Mouse (Mus musculus) left cerebral cortex, postnatal 36 days (tissue): ENCODE data around the gene March9. TPM values are rescaled to one million over a fixed set of nuclear protein-coding genes. Genes with fewer than 3 reads are reported as not detected.
"Not testable (repeated sequence)": the region's sequence is repeated elsewhere in the genome, so short reads cannot be mapped to it uniquely, and the experiment has no call there.

Source experiments
- DNase-seq, 2 experiments: peaks; one replicate each; pipeline ENCODE4 v3.0.0; 2021 to 2022; ENCODE audit warnings: low spot score in 2 of 2, mixed read lengths in 1 of 2
- intact Hi-C: fragments of 180-260 bp; cut with DNase I; formaldehyde crosslinking; loops from one replicate; pipeline ENCODE4 v1.15.1; 2025
- total RNA-seq, 2 experiments: library from RNA; stranded (reverse); gene quantifications; 2 replicates each; pipeline ENCODE4 v1.2.3; 2021

March9 gene
- total RNA-seq, 2 experiments from 2014 or later: 21.5 to 24.9 TPM

DNA sequence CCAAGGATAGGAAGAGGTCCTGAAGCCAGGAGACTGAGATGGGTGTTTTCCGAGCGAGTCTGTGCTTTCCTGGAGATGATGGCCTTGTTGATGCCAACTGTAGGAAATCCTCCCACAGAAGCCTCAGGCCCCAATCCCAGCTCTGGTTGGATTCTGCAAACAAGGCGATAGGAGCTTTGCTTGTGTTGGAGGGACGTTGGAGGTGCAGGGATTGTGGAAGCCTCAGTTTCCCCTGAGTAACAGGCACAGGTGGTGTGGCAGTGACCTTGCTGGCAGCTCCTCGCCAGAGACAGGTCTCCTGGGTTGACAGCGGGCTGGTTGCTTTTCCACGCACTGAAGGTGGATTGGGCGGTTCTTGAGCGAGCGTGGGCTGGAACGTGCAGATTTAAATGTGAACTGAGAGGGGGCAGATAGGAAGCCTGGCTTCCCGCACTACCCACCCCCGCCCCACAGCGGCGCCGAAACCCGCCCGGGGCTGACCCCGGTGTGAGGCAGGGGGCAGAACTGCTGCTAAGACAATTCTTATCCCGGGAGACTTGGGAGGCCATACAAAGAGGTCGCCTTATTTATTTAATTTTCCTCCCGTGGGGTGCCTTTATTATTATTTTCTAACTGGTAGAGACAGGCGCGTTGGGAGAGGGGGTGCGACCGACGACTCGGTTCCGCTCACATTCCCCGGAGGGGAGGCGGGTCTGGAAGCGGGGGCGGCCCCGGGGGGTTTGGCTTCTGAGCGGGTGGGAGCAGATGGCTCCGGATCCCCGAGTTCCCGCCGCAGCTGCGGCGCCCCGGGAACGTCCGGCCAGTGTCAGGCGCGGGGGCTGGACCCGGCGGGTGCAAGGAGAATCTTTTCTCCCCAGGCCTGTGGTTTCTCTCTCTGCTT is 21.2 kb upstream of the March9 start:
- intact Hi-C loops: no loop called here
- DNase-seq: peak; percentile 70 to 80

DNA sequence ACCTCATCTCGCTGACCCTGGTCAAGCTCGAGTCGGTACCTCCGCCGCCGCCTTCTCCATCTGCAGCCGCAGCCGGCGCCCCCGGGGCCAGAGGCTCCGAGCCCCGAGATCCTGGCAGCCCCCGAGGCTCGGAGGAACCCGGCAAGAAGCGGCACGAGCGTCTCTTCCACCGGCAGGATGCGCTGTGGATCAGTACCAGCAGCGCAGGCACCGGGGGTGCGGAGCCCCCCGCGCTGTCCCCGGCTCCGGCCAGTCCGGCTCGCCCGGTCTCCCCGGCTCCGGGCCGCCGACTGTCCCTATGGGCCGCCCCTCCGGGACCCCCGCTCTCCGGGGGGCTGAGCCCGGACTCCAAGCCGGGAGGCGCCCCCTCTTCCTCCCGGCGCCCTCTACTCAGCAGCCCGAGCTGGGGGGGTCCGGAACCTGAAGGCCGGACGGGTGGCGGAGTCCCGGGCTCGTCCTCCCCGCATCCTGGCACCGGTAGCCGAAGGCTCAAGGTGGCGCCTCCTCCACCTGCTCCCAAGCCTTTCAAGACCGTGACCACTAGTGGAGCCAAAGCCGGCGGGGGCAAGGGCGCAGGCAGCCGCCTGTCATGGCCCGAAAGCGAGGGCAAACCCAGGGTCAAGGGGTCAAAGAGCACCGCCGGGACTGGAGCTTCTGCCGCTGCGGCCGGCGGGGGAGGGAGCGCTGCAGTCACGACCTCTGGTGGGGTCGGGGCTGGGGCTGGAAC is 19.8 kb upstream of the March9 start:
- DNase-seq: peak in 1 of 2 experiments; percentile 46
- intact Hi-C loops: loop anchor here (5.0 kb wide), 1 partner anchor 87 kb away; the partner anchor contains the start of gene B4galnt1

DNA sequence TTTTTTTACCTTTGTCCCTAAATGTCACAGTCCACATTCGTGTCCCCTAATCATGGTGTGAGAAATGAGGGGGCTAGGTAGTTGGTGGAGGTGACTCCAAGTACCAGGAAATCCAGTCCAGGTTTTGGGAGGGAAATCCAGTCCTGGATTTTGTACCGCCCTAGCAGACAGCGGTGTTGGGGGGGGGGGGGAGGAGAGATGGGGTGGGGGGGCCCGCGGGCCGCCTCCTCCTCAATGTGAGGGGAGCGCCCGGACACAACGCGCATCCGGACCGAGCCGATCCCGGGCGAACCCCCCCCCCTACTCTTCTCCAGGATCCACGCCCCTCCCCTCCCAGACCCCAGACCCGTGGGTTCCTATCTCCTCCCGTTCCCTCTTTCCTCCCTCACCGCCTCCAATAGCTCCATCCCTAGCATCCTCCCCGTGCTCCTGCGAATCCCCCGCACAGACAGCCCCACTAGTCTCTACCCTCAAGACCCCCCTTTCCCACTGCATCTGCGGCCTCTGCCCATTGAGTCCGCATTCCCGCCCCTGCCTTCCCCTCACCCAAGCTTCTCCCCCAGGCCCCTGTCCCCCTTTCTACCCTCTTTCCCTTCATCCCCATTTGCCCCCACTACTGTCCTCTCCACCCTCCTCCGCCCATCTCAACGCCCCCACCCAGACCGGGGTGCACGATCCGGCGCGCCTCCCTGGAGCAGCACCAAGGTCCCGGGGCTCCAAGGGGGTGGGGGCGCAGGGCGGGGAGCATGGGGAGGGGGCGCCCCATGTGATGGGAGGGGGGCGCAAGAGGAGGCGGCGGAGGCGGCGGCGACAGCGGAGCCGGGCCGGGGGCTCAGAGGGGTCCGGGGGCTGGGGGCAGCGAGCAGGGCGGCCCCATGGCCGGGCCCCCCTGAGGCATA is 18.9 kb upstream of the March9 start:
- intact Hi-C loops: loop anchor here (5.0 kb wide), 1 partner anchor 88 kb away; the partner anchor contains the start of gene B4galnt1
- peak; percentile 71 to 81 for DNase-seq

DNA sequence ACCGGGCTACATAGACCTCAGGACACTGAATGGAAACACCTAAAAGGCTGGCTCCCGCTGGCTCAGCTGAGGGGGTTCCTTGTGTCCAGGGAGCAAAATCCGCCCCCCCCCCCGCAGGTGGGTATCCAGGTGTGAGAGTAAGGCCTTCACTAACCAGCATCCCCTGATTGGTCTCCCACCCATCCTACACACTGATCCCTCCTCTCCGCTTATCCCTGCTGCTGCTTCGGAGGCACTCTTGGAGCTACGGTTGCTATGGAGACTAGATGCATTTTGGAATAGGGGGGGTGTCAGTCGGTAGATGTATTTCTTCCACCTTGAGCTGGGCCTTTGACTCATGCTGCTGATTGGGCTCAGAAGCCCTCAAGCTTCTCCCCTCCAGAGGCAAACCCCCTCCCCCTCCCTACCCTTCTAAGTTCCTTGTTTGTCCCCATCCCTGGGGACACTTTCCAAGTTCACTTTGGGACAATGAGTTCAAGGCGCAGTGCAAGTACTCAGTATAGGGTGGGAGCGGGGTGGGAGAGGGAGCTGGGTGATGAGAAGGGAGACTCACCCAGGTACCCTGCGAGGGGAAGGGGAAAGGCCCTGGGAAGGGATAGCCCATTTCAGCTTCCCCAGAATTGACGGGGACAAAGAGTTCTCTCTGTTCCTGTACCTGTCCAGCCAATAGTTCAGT is 18.2 kb upstream of the March9 start:
- DNase-seq: peak; percentile 65 to 69
- intact Hi-C loops: loop anchor here (5.0 kb wide), 1 partner anchor 89 kb away; the partner anchor contains the start of gene B4galnt1

DNA sequence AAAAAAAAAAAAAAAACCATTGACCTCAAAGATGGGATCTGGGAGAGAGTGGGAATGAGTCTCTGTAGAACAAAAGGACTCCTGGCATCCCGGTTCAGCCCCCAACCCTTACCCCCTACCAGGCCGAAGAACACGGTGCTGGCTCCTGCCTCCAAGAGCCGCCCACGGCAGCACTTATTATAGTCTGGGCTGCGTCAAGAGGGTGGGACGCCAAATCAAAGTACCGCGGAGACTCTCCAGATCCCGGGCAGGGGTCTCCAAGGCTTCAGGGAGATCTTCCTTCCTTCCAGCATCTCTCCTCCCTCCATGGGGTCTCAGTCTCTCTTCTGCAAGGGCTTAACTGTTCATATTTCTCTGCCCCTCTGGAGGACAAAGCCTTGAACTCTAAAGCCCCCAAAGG is 17.5 kb upstream of the March9 start:
- peak in 1 of 2 experiments; percentile 48 for DNase-seq

DNA sequence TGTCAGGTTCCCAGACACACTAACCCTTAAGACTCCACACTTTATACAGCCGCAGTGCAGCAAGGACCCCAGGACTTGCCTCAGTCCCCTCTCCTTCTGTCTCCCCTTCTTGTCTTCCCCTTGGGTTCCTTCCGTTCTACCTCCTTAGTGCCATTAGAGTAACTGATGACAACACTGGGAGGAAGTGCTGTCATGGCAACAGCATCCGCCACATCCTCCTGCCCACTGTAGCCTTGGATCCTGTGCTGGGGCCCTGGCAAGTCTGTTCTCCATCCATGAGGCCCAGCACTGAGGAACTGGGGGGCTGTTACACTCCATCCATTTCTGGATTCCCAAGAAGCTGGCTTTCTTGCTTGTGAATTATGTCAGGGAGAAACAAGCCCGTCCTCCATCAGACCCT is 16.1 kb upstream of the March9 start:
- intact Hi-C loops: loop anchor here (5.0 kb wide), 1 partner anchor 91 kb away; the partner anchor contains the start of gene B4galnt1
- DNase-seq: peak in 1 of 2 experiments; percentile 40

More for the DNA sequence above, 17.5 kb upstream of the March9 start:
- intact Hi-C loops: loop anchor here (5.0 kb wide), 1 partner anchor 90 kb away; the partner anchor contains the start of gene B4galnt1

DNA sequence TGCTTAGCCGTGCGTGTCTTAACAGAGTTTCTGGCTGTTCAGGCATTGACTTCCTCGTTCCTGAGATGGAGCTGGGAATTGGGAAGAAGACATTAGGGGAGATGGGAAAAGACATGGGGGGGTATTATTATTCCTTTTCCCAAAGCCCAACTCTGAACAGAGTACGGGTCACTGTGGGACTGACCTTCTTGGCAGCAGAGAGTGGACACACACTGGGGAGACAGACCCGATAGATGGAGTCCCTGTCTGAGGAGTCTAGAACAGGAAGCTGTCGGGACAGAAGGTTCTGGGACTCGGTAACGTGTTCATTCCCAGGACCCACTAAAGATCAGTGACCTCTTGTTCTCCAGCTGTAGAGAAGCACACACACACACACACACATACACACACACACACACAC is 15.7 kb upstream of the March9 start:
- DNase-seq: no peak
- intact Hi-C loops: loop anchor here (5.0 kb wide), 1 partner anchor 92 kb away; the partner anchor contains the start of gene B4galnt1

DNA sequence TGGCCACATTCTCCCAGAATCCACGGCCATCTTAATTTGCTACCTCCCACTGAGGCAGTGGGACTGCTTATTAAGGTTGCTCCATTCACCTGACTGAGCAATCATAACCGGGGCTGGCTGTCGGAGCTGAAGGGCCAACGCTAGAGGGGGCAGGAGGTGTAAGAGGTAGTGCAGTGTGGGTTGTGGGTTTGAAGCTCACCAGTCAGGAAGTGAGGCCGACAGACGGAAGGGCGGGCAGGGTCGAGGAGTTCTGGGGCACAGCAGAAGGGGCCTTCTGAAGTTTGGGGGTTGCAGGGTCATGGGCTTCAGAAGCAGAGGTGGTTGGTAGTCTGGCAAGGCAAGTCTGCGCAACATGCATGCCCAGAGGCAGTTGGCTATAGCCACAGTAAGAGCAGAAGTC is 15.1 kb upstream of the March9 start, which contains the start of gene Agap2:
TSS of gene Agap2 (plus strand) at position 205 of the 400 bp plus-strand sequence.
- no peak for DNase-seq
- intact Hi-C loops: loop anchor here (5.0 kb wide), 1 partner anchor 92 kb away; the partner anchor contains the start of gene B4galnt1

DNA sequence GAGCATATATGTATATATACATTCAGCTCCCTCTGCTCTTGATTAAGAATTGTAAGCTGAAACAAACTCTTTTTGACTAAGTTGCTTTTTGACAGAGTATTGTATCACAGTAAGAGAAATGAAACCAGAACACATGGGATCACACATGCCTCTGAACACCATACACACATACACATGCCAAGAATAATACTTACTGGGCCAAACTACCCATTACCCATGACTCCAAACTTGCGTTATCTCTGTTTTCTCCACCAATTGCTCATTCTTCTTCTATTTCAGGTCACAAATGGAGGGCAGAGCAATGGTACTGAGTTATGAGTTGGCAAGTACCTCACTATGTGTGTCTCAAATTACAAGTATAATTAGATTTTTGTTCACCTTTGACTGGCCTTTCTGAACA is 14.0 kb upstream of the March9 start:
- DNase-seq: no peak
- intact Hi-C loops: no loop called here

DNA sequence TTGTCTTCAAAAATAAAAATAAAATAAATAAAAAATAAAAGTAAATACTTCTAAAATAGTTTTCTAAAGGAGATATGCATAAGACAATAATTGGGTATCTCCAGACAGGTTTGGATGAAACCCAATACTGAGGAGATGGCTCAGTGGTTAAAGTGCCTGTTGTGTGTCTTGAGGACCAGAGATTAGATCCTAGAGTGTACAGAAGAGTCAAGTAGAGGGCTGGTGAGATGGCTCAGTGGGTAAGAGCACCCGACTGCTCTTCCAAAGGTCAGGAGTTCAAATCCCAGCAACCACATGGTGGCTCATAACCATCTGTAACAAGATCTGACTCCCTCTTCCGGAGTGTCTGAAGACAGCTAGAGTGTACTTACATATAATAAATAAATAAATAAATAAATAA is 13.0 kb upstream of the March9 start:
- not testable (repeated sequence) for DNase-seq

DNA sequence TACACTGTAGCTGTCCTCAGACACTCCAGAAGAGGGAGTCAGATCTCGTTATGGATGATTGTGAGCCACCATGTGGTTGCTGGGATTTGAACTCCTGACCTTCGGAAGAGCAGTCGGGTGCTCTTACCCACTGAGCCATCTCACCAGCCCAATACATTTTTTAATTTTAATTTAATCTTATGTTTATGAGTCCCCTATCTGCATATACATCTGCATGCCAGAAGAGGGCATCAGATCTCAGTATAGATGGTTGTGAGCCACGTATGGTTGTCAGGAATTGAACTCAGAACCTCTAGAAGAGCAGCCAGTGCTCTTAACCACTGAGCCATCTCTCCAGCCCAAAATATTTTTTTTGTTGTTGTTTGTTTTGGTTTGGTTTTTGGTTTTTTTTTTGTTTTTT is 12.3 kb upstream of the March9 start:
- DNase-seq, intact Hi-C loops: not testable (repeated sequence)

More for the DNA sequence above, 13.0 kb upstream of the March9 start:
- intact Hi-C loops: not testable (repeated sequence)

DNA sequence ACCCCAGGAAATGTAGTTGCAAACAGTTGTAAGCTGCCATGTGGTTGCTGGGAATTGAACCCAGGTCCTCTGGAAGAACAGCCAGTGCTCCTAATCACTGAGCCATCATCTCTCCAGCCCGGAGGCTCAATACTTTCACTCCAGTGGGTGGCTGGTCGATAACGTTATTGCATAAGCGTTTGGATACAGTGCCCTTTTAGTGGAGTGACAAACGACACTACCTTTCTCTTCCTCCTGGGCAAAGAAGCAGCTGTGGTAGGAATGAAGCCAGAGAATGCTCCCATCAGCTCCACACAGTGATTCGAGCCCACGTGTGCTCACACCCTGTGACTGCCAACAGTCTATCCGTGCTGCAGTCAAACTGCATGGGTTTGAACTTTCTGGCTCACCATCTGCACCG is 11.2 kb upstream of the March9 start:
- intact Hi-C loops: no loop called here
- no peak for DNase-seq

DNA sequence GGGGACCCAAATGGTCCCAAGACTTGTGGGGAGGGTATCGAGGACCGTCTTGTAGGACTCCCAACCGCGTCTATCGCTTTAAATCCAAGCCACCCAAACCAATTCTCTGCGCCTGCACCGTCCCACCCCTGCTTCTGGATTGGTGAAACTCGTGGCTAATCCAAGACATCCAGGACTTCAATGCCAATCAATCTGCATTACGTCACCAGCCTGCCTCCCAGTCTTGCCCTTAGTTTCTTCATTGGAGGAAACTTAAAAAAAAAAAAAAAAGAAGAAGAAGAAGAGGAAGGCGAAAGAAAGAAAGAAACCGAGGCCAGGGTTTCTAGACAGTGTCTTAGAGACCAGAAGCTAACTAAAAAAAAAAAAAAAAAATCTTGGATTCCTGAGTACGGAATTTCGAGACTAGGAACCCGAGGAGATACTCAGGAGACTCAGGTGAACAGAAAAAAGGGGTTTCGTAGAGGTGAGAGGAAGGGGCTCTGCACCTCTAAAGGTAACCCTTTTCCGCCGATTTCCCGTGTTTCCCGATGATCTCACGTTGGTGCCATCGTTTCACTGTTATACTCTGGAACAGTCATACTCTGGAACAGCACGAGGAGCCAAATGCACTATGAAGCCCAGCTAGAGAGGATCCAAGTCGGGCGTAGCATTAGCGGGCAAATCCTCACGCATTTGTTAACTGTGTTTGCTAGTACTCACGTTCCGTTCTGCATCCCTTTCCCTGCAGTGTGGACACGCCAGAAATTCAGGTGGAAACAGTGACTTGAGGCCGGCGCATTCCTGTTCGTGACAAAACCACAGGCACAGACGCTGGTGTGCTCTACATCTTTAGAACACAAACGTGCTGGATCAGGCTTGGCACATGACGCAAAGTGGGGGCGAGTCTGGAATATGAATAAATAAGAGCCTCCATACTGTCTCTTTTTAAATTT is 10.5 kb upstream of the March9 start, which contains the start of gene Tspan31:
TSS of gene Tspan31 (minus strand) at position 75 of the 932 bp plus-strand sequence.
- intact Hi-C loops: no loop called here
- peak; percentile 92 for DNase-seq

DNA sequence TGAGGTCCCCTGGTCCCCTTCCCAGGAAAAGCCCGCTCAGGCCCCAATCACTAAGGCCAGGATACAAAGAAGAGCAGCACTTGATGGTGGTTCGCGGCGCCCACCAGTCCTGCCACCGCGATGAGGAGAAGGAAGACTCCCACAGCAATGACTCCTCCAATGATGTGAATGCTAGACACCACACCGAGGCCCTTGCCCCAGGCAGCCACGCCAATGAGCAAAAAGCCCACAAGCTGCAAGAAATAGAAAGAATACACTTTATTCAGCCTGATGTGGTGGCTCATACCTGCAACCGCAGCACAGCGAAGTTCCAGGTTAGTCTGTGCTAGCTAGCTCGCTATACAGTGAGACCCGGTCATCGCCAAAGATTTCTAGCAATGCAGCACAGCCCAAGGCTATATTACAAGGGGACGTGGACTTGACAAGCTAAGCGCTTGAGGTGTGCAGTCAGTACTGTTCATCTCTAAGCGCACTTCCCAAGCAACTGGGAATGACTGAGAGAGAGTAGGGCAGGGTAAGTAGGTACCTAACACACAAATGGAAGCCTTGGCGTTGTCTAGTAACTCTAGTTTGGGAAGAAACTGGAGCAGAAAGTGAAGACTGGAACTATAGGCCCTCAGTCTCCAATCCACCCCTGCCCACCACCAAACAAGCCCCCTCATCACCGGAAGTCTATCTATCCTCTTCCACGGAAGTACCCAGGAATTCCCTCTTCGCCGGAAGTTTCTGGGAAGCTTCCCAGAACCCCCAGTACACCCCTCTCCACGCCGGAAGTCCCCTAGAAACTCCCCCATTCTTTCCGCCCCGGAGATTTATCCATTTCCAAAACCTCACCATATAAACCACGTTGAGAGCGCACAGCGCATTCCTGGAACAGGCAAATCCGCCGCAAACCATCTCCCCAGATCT is 9.6 kb upstream of the March9 start:
- intact Hi-C loops: no loop called here
- no peak for DNase-seq

DNA sequence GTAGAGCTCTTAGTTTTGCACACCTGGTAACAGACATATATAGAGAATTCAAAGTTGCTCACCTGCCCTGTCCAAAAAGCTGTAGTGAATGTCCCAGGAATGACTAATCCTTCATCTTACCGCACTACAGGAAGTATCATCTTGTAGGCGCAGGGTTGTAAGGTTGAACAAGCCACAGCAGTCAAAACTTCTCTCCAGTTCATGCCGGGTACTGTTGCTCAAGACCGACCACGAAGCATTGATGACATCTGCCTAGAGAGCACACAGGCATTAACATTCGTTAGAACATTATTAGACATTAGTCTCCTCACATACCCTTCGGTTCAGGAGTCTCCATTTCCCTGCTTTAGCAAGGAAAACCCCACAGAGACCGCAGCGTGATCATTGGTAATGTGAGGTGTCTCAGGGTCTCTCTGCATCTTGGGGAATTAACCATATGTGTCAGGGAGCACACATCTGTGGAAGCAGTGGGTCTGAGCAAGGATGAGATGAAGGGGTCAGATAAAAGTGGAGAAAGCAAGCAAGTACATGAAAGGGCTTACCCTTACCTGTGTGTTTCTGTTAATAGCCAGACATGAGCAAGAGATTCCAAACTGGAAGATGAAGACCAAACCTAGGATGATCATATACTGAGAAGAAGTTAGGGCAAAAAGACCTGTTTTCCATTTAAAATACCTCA is 8.5 kb upstream of the March9 start:
- intact Hi-C loops: no loop called here
- no peak for DNase-seq

DNA sequence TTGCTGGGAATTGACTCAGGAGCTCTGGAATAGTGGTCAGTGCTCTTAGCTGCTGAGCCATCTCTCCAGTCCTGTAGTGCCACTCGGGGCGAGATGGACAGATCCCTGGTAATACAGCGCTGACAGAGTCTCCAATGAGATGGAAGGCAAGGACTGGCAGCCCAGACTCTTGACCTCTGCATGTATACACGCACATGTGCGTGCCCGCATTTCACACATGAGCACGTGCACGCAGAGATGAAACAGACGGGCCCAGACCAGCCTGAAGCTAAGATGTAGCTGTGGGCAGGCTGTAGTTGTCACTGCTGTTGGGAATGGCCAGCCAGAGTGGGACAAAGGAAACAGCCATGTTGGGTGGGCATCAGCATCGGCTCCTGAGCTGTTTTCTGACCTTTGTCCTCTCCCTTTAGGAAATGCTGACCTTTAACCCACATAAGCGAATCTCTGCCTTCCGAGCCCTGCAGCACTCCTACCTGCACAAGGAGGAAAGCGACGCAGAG is 6.6 kb upstream of the March9 start:
- intact Hi-C loops: no loop called here
- no peak for DNase-seq
